Mouse (Mus musculus): ENCODE measurements around the gene Hrh3. TPM values are rescaled to one million over a fixed set of nuclear protein-coding genes. Genes with fewer than 3 reads are reported as not detected.

The Hrh3 gene
- polyA plus RNA-seq, 1 experiment from 2014 or later = not detected

DNA sequence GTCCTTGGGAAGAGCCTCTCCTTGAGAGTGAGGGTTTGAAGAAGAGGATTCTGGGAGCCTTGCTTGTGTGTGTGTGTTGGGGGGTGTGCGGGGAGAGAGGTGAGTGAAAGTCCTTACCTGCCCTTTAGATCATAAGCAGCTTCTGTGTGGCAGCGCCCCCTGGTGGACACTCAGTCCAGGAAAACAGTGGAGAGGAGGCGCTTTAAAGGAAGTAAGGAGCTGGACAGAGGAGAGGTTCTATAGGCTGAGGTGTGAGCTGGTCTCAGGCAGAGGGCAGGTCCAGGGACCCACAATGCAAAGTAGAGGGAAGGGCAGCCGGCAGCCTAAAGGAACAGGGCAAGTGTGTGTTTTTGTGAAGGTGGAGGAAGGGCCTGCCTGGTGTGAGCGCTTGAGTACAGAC, 53.3 kb downstream of the Hrh3 start:
- H3K9me3 ChIP-seq (replicated peaks; ENCODE audit: control insufficient read depth, low read length) = no peaks in the 10 kb centered on the region
- WGBS = 21% methylated on average over 5 of the region's 5 CpGs
- peak; percentile 76 for ATAC-seq (ENCODE audit: insufficient read depth, low FRiP score)
- no peak overlapping the region for H3K4me2 ChIP-seq (ENCODE audit: low read depth, low read length)
- H3K27me3 ChIP-seq (ENCODE audit: control insufficient read depth, insufficient read depth, low read length) = no peaks in the 10 kb centered on the region
- H3K36me3 ChIP-seq (ENCODE audit: control insufficient read depth, insufficient read depth, low read length) = no peaks in the 10 kb centered on the region; the same call in 1 of the 2 replicates
- no peak overlapping the region for H3K27ac ChIP-seq (ENCODE audit: low read length)
- H3K4me1 ChIP-seq (ENCODE audit: control insufficient read depth, insufficient read depth, low read length) = no peaks in the 10 kb centered on the region
- no peak overlapping the region for H3K4me3 ChIP-seq (replicated peaks; ENCODE audit: low read length)
- no peak overlapping the region for H3K9ac ChIP-seq (ENCODE audit: low read length)

Other genes starting within 250 kb of the Hrh3 start
- 2.9 and 3.2 TPM in 2 replicates for gene Taf4, start 127.8 kb downstream of the Hrh3 start, polyA plus RNA-seq (2015; fragmentation: Nextera tagmentation; extraction: Ambion mirVana)
- 2.0 and 2.2 TPM in 2 replicates for gene Lsm14b, start 79.5 kb downstream of the Hrh3 start, polyA plus RNA-seq (2015; fragmentation: Nextera tagmentation; extraction: Ambion mirVana)
- 471 and 493 TPM in 2 replicates for gene Psma7, start 62.1 kb downstream of the Hrh3 start, polyA plus RNA-seq (2015; fragmentation: Nextera tagmentation; extraction: Ambion mirVana)
- gene Ss18l1, start 62.0 kb downstream of the Hrh3 start, polyA plus RNA-seq (2015; fragmentation: Nextera tagmentation; extraction: Ambion mirVana) = 4.2 and 4.3 TPM in 2 replicates
- gene Mtg2, start 33.9 kb downstream of the Hrh3 start, polyA plus RNA-seq (2015; fragmentation: Nextera tagmentation; extraction: Ambion mirVana) = 27.0 and 27.9 TPM in 2 replicates
- gene Osbpl2, start 14.8 kb upstream of the Hrh3 start, polyA plus RNA-seq (2015; fragmentation: Nextera tagmentation; extraction: Ambion mirVana) = 39.6 and 43.1 TPM in 2 replicates
- gene Adrm1, start 67.0 kb upstream of the Hrh3 start, polyA plus RNA-seq (2015; fragmentation: Nextera tagmentation; extraction: Ambion mirVana) = 154 and 171 TPM in 2 replicates
- gene Lama5, start 121.4 kb upstream of the Hrh3 start, polyA plus RNA-seq (2015; fragmentation: Nextera tagmentation; extraction: Ambion mirVana) = 61.3 and 64.6 TPM in 2 replicates
- gene Rps21, start 152.9 kb upstream of the Hrh3 start, polyA plus RNA-seq (2015; fragmentation: Nextera tagmentation; extraction: Ambion mirVana) = 408 and 537 TPM in 2 replicates
- gene Cables2, start 169.0 kb upstream of the Hrh3 start, polyA plus RNA-seq (2015; fragmentation: Nextera tagmentation; extraction: Ambion mirVana) = 4.3 and 4.6 TPM in 2 replicates
- 3.7 and 5.9 TPM in 2 replicates for gene Rbbp8nl, start 185.4 kb upstream of the Hrh3 start, polyA plus RNA-seq (2015; fragmentation: Nextera tagmentation; extraction: Ambion mirVana)
- gene Gata5, start 230.2 kb upstream of the Hrh3 start, polyA plus RNA-seq (2015; fragmentation: Nextera tagmentation; extraction: Ambion mirVana) = 5.6 and 6.7 TPM in 2 replicates

Data from stomach, embryonic 16.5 days (tissue).